Mouse (Mus musculus): Measurements from ENCODE around the gene Eefsec.

DNA sequence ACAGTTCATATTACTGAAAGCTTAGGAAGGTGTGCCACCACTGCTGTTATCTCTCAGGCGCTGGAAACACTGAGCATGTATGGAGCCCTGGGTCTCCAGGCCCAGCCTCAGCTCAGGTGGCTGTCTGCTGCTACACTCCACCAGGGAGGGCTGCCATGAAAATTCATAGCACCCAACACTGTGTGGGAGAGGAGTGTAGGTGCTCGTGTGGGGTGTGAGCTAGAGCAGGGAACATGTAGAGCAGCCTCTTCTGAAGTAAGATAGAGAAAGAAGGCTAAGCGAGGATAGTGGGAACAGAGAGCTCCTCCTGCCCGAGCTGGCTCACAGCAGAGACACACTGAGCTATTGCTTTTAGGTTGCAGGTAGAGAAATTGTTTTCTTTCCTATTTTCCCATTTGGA lies 170.1 kb downstream of the Eefsec start:
- TF ChIP-seq CTCF (IDR thresholded peaks at IDR 0.05; ENCODE audit: low read depth) (no peak), EP300 (IDR thresholded peaks at IDR 0.05; ENCODE audit: low read depth) (no peak)
